Mouse (Mus musculus) telencephalon, adult 2 months (tissue): Measurements from ENCODE around the gene Nupl1.

Experiments used
- DNase-seq: peaks from one replicate; pipeline ENCODE4 v3.0.0-alpha.2; 2011; ENCODE audit warnings: low read depth, low spot score

Gene Nupl1

DNA sequence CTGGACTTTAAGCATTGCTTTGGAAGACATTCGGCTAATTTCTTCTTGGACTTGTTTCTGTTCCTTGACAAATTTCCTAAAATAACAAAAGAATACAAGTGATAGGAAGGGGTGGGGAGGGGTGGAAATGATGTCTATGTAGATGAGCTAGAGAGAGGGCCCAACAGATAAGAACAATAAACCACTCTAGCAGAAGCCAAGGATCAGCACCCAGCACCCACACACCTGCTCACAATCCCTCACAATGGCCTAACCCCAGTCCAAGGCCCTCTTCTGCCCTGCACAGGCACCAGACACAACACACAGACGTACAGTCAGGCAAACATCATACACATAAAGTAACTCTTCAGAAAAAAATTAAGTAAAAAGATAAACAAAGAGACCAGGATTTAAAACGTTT, 12.7 kb downstream of the Nupl1 start:
- no peak for DNase-seq

DNA sequence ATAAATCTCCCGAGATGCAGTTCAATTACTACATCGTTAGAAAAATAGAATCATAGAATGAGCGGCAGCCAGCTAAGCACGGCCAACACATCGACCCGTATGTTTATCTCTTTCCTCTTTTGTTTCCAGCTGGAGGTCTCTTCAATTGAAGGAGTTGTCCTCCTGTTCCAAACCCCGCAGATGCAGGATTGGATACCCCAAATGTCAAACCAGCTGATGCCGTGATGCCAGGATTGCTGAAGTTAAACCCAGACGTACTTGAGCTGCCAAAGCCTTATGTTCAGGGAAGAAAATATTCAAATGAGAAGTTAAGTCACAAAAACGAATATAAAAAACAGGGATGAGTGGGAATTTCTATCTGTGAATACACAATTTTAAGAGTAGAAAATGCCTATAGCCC, 31.3 kb downstream of the Nupl1 start:
- peak; percentile 16 for DNase-seq

DNA sequence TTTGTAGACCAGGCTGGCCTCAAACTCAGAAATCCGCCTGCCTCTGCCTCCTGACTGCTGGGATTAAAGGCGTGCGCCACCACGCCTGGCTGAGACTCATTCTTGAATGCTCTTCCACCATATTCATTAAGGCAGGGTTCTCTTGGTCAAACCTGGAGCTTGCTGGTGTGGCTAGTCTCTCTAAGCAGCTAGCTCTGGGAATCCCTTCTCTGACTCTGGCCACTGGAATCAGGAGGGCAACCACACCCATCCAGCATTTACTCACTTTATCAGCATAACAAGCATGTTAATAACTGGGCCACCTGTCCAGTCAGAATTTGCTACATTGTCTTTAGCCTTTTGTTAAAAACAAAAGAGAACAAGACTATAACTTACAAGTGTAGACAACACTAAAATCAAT, 33.6 kb downstream of the Nupl1 start:
- DNase-seq: no peak

DNA sequence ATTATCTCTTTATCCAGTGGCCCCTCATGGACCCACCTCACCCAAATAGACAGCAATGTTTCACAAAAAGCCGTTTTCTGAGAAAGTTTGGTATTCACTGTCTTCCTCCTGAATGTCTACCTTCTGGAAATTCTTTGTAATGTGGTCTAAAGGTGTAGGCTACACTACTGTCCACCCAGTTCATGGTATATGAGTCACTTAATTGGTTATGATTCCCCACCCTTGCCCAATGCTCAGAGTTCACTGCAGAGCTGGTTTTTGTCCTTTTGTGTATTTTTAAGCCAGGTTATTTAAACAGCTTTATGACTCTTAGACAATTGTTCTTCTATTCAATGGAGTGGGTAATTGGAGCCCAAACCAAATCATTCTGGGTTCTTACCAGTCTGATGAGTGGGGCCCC, 35.1 kb downstream of the Nupl1 start:
- DNase-seq: no peak

DNA sequence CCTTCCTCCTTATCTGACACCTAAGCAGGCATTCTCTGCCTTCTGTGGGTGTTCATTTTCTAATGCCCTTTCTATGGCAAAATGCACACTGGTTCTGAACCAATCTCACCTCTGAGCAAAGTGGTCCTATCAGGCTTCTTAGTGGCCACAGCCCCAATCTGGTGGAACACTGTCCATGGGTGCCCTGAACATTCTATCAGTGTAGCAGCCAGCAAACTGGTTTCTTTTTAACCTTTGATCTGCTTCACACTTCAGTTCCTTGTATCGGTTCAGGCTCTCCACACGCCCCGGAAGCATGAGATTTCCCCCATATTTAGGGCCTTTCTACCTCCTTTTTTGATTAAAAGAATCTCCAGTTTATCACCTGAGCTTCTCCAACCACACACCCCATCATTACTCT, 36.2 kb downstream of the Nupl1 start:
- no peak for DNase-seq

DNA sequence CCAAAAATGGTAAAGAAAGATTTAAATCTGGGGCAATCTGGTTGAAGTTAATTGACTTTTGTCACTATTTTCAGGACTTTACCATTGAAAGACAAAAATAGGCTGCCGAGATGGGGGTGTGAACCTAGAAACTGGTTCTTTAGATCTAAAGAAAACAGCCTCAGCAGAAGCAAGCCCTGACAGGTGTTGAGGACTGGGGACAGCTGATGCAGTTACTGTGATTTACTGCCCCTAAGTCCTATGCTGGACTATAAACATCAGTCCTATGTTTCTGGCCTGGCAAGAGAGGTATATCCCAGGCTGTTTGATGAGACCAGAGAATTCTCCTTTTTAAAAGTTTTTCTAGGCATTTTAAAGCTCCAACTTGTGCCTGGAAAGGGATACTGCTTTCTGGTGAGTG, 37.2 kb downstream of the Nupl1 start:
- DNase-seq: no peak

DNA sequence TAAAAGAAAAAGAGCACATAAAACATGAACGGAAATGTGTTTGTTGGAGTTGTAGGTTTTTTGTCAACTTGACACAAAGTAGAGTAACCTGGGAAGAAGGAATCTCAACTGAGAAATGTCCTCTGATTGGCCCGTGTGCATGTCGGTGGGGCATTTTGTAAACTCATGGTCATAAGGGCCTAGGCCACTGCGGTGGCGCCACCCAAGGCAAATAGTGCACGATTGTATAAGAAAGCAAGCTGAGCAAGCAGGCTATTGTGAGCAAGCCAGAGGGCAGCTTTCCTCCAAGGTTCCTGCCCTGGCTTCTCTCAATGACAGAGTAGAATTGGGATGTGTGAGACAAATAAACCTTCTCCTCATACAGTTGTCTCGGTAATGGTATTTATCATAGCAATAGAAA, 42.1 kb downstream of the Nupl1 start:
- DNase-seq: no peak

DNA sequence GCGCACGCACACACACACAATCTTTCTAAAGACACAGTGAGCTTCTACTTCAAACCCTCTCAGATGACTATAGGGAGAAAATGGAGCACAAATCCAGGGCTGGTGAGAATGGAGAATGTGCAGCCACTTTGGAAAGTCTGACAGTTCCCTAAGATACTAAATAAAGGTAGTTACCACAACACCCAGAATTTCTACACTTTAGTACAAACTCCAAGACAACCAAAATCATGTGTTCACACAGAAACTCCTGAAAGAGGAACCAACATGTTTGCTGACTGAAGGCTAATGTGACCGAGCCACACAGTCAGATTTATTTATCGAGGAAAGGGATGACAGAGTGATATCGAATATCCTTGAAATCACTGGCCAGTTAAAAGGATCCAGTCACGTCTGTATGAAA, 46.2 kb downstream of the Nupl1 start:
- no peak for DNase-seq

DNA sequence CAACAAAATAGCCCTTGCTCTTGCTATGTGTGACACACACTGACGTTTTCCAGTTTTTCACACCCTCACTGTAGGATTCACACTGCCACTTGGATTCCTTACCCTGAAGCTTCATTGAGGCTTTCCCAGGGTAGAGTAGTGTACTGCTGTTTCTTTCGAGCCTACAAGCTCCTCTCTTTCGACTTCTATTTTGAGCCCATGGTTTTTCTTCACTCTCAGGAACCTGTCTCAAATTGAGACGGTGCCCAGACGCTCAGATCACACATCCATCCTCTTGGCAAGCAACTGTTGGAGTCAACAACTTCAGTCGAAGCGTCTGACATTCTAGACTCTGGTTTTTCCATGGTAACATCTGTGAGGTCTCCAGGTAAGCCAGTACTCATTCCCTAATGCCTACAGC, 54.3 kb downstream of the Nupl1 start, which contains the start of gene Atp8a2:
Gene Atp8a2 (minus strand): TSS at position 296 of the 400 bp plus-strand sequence.
- no peak for DNase-seq

DNA sequence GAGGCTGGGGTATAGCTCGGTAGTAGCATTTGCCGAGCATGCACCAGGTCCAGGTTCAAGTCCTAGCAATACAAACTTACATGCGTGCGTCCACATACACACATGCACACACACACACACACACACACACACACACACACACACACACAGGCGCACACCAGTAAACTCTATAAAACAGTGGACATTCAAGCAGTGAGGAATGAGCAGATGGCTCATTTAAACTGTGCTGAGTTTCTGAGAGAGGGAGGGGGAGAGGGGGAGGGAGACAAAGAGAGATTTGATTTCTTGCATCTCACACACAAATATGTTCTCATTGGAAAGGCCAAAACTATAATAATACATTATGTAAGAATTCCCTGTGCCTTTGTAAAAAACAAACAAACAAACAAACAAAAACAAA, 55.2 kb downstream of the Nupl1 start:
- DNase-seq: no peak

DNA sequence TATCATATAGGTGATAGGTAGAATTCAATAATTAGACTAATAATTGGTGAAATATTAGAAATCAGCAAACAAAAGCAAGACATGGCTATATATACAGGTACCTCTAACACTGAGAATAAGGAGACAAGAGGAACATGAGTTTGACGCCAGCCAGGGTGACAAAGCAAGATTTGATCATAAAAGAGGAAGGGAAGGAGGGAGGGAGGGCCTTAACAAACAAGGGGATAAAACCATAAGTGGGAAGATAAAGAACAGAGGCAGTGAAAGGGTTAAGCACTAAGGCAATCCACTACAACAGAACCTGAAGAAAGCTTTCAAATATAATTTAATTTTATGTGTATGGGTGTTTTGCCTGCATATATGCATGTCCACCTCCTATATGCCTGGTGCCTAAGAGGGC, 56.6 kb downstream of the Nupl1 start:
- no peak for DNase-seq

DNA sequence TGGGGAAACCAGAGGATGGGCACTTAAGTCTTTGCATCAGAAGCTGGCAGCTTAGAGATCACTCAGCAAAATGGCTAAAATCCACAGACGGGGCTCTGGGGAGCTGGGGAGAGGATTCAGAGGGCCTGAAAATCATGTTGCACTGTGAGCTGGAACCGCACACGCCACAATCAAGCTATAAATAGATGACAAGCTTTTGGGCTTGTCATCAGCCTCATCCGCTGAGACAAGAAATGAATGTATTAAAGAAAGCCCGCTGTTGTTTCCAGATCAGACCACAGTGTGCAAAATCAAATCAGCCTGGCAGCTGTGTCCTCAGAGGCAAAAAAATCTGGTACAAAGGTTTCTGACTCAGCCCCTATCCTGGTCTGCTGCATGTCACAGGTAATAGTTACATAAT, 61.5 kb downstream of the Nupl1 start:
- peak; percentile 27 for DNase-seq

DNA sequence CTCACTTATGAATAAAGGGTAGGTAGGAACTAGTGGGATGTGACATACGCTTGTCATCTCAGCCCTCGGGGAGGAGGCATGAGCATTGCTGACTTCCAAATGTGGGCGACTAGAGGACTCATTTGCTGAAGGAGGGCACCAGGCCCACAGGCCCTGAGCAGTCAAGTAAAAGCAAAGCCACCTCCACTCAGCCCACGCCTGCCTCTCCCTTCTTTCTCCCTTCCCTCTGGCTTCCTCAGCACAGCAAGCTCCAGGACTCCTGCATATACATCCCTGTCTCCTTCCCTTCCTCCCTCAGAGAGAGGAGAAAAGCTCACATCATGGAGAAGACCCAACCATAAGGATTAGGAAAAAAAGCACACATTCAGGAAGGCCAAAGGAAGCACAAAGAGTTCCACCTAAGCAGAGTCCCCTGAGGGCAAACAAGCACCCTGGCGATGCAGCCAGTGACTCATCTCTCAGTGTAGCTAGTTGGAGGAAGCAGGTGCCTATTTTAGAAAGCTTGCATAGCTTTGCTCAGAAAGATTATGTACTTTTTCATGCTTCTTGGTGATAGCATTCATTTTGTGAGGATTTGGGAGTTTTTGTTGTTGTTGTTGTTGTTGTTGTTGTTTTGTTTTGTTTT, 62.9 kb downstream of the Nupl1 start:
- peak; percentile 67 for DNase-seq

DNA sequence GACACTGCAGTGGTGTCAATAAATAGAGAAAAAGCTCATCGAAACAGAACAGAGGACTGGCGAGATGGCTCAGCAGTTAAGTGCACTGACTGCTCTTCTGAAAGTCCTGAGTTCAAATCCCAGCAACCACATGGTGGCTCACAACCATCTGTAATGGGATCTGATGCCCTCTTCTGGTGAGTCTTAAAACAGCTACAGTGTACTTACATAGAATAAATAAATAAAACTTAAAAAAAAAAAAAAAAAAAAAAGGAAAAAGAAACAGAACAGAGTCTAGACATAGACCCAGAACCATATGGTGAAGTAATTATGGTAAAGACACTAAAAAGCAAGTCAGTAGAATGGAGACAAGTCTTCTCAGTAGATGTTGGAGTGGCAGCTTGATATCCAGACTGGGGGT, 69.9 kb downstream of the Nupl1 start:
- no peak for DNase-seq

DNA sequence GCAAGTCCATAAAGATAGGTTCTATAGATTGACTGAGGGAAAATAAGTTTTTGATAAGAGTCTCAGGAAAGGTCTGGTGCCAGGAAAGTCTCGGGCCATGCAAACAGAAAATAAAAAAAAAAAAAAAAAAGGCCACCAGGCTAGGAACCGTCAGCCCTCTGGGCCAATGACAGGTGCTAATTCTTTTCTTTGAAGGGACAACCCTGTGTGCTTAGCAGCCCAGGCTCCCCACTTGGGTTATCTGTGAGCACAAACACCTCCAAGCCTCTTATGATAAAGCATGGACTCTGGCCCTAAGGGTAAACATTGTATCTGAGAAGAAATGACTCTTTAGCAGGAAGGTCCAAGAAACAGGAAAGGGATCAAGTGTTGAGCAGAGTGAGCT, 72.7 kb downstream of the Nupl1 start:
- no peak for DNase-seq

DNA sequence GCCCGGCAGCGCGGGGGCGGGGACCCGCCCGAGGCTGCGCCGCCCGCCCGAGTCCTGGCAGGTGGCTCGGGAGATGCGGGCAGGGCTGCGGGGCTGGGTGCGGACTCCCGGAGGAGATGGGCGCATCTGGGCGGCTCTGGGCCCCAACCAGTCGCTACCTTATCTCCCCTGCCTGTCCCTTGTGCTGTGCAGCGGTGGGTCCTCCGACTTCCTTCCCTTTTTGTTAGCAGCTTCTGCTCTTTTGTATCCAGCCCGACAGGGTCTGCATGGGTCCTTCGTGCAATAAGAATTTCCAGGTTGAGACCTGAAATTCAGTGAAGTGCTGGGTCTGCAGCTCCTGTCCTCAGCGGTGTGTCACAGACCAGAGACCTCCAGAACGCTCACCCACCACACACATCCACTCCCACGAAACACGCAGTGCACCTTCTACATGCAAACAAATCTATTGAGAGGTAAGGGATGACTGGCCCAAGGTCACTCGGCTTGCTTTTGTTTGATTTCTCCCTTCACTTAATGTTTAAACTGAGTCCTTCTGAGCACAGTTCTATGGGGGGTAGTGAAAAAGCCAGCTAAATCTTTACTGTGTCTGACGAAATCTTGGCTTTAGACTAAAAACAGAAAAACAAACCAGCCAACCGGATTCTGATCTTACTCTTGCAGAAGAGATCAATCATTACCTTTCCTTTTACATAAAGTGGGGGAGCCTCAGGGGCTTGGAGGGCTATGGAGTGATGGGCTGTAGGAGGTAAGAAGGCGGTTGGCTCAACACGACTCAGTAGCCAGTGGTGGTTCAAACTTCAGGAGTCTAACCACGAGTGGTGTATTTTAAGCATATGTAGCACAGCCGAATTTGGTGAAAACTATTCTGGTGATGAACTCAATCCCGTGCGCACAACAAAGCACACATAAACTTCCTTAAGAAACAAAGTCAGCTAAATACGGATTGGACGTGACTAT, 73.3 kb downstream of the Nupl1 start:
- DNase-seq: peak; percentile 47

DNA sequence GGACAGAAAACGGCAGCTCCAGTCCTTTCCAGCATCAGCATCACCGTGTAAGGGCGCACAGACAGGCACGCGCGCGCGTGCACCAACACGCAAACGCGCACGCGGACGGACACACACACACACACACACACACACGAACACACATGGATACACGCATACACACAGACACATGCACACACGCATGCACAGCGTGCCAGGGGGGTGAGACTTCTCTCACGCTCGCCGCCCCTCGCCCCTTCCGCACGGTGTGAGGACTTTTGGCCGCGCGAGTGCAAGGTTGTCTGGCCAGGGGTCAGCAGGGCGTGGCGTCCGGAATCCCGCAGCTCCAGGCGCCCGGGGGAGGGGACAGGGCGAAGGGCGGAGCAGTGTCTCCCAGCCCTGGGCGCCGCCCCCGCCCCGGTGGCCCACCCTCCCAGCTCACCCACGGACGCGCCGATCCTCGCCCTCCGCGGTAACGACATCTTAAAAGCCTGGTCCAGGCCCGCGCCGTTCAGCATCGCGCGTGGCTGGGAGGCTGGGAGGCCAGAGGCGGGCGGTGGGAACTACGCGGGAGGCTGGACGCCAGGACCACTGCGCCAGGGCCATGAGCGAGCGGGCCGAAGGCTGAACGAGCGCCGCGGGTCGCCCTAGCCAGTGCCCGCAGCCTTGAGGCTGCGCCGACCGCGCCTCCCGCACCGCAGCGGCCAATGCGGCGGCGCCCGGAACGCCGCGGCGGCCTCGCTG, 74.2 kb downstream of the Nupl1 start:
- peak; percentile 68 for DNase-seq

DNA sequence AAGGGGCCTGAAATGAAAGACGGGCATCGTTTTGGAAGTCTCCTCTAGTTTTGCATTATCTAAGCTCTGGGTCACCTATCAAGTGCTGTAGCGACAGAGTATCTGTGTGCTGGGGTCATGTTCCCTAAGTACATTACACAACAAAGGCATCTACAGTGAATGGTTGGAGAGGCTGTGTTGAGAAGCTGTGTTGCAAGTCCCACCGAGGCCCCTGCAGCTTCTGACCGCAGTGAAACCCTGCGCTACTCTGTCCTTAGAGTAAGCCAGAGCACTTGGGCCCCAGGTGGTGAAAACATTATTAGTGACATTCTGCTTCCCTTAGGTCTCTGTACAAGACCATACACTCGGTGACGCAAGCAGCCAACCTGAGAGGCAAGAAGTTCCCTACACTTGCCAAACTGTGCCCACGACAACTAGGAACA, 74.8 kb downstream of the Nupl1 start:
- DNase-seq: no peak

DNA sequence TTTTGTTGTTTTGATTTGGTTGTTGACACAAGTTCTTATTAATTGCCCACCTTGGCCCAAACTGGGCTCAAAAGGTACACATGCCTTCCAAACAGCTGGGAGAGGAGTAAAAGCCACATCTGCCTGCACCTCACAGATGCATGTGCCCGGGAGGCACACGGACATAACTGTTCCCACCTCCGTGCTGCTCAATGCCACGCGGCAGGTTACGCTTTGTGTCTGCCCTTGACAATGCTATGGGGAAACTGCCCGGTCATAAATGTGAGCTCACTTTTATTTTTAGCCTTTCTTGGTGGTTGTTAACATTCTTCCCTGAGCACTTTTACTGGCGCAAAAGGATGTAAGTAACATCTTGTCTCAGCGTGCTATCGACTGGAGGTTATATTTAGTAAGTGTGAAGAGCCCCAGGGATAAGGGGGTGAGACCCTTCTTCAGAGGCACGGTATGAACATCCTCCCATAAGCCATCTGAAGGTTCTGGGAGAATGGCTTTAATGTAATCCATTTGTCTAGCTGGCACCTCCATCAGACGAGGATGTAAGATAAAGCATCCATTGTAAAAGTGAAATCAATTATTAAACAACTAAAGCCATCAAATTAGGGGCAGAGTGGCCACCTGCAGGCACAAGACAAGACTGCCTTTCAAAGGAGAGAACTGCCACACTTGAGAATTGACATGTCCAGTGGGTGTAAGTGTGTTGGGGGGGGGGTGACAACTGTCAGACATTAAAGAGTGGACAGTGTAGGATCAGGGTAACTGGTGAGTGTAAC, 78.8 kb downstream of the Nupl1 start:
- no peak for DNase-seq

DNA sequence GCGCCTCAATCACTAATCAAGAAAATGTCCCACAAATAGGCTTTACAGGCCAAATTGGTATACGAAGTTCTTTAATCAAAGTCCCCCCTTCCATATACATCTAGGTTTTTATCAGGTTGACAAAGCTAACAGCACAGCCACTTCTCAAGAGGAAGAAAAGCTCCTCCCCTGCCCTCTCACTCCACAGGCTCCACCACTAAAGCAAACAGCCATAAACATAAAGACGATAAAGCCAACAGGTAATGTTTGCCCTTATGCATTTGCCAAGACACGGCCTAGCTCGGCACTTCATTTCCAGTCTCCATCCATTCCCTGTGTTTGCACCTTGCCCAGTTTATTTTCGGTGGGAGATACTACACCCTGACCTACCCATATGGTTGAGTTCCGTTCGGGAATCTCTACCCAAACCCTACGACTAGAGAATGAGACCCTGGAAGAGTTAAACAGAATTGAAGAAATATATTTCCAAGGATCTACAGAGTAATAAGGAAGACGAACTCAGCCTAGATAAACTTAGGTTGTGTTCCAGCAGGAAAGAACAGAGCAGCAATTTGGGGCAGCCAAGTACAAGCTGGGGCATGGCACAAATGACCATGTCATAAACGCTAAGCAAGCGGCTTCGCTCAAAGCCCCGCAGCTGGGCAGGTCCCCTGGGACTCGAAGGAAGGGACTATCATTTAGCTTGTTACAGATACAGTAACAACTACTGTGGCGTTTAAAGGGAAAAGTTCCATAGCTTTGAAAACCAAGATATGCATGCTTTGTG, 80.2 kb downstream of the Nupl1 start:
- DNase-seq: no peak

DNA sequence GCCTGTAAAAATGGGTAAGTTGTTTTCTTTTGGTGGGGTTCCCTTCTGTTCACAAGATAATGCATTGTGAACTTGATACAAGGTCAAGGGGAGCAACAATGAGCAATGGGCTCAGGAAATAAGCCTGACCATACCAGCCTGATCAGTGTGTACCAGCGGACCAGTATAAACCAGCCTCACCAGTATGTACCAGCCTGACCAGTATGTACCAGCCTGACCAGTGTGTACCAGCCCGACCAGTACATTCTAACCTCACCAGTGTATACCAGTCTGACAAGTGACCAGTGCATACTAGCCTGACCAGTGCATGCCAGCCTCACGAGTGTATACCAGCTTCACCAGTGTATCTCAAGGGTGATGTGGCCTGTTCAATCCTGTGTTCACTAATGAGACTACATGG, 87.9 kb downstream of the Nupl1 start:
- no peak for DNase-seq
